Mouse (Mus musculus): ENCODE measurements around the gene Tyw5.

The Tyw5 gene

GRCm38 (mm10) chr1:57386519-57386918 lies 20.4 kb downstream of the Tyw5 start:
- no peak for DNase-seq

- peak; percentile 94 to 95 for DNase-seq
Measured at GRCm38 (mm10) chr1:57377376-57378341, 29.2 kb downstream of the Tyw5 start, which contains the start of gene 1700066M21Rik. 1700066M21Rik (plus strand) TSS chr1:57377620.

- no peak for DNase-seq
Measured at GRCm38 (mm10) chr1:57376806-57377205, 30.1 kb downstream of the Tyw5 start.

- no peak for DNase-seq
Measured at GRCm38 (mm10) chr1:57375276-57375675, 31.6 kb downstream of the Tyw5 start.

GRCm38 (mm10) chr1:57370451-57370850 lies 36.5 kb downstream of the Tyw5 start:
- DNase-seq = no peak

- DNase-seq = no peak
Measured at GRCm38 (mm10) chr1:57369111-57369510, 37.8 kb downstream of the Tyw5 start.

- no peak for DNase-seq
Measured at GRCm38 (mm10) chr1:57367446-57367845, 39.5 kb downstream of the Tyw5 start.

- no peak for DNase-seq
Measured at GRCm38 (mm10) chr1:57358546-57358945, 48.4 kb downstream of the Tyw5 start.

- DNase-seq = no peak
Measured at GRCm38 (mm10) chr1:57351941-57352340, 55.0 kb downstream of the Tyw5 start.

- no peak for DNase-seq
Measured at GRCm38 (mm10) chr1:57347487-57347886, 59.4 kb downstream of the Tyw5 start.

GRCm38 (mm10) chr1:57341197-57341596 lies 65.7 kb downstream of the Tyw5 start:
- DNase-seq = no peak

- DNase-seq = no peak
Measured at GRCm38 (mm10) chr1:57339156-57339796, 67.6 kb downstream of the Tyw5 start.

Measured in lung, adult 18-20 months (tissue).